Mouse (Mus musculus): ENCODE measurements around the gene Lta.

The Lta gene

DNA sequence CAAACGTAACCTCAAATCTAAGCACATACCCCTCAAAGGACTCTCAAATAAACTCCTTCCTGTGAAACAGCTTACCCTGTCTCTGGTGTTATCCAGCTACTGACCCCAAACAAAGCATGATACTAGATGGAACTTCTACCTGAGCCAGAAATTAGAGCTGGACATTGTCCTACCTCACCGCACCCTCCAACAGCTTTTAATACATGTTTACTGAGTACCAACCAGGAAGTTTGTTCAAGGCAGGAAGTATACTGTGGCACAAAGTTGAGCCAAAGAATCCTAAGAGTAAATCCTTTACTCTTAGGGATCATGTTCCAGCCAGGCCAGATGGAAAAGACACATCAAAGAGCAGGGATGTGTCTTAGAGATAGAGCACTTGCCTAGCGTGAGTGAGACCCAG lies 5.4 kb upstream of the Lta start:
- no peak for DNase-seq (ENCODE audit: low read depth, low spot score)

DNA sequence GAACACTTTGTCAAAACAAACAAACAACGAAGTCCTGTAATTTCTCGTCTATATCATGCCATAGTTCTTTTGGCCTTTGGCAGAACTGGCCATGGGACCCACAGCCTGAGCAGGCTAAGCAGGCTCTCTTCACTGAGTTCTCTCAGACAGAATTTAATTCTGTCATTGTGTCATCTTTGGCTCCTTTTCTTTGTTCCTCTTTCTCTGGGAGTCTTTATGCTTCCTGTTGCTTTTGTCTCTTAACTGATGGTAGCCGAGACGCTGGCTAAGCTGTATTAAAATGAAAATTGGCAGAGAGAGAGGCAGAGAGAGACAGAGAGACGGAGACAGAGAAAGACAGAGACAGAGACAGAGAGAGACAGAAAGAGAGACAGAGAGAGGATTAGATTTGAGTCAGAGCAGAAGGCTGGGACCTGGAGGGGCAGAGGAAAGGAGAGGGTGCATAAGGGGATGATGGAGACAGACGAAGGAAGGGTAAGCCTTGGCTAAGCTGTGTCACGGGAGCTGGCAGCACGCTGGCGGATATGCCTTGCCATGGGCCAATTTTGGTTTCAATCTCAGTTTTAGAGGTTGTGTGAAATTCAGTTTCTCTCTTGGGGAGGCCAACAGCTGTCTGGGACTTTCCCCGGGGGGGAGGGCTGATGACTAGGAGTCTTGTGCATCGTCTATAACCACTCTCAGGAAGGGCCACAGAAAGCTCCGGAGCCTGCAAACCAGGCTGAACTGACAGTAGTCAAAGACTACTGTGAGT lies 4.8 kb upstream of the Lta start:
- no peak for DNase-seq (ENCODE audit: low read depth, low spot score)

DNA sequence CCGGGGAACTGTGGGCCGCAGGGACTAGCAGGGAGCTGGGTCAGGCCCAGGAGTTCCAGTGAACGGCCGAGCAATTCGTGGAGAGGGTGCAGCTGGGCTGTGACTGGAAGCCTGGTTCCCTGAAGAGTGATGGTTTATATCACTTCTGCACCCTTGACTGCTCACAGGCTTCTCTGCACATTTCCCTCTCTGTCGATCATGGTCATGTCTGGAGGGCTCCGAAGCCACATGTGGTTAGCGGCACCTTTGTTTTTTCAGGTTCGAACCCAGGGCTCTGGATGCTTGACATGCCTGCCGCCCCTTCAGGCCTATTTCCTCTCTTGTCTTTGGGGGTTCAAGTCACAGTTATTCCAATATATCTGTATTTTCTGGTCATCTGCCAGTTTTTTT lies 224 bp upstream of the Lta start:
- DNase-seq (ENCODE audit: low read depth, low spot score), result no peak

DNA sequence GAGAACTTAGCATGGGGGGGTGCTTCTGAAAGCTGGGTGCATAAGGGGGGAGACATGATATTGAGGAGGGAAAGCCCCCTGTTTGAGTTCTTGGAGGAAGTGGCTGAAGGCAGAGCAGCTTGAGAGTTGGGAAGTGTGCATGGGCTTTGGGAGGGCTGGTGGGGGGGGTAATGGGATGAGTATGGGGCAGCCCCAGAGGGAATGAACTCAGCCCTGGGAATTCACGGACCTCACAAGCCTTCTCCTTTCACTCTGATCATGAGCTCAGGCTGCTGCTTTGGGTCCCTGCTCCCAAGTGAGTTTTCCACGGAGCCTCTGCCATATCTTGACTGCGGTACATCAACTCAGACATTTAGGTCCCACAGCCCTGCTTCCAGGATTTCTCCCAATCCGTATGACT lies 2.7 kb downstream of the Lta start:
- DNase-seq (ENCODE audit: low read depth, low spot score), result no peak

DNA sequence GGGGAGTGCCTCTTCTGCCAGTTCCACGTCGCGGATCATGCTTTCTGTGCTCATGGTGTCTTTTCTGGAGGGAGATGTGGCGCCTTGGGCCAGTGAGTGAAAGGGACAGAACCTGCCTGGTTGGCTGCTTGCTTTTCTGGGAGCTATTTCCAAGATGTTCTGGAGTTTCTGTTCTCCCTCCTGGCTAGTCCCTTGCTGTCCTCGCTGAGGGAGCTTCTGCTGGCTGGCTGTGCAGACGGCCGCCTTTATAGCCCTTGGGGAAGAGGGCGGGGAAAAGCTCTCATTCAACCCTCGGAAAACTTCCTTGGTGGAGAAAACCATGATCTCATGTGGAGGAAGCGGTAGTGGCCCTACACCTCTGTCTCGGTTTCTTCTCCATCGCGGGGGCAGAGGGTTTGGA lies 3.4 kb downstream of the Lta start, which contains the start of gene Tnf:
Tnf (minus strand) TSS at position 221 of the 400 bp plus-strand sequence.
- DNase-seq (ENCODE audit: low read depth, low spot score), result no peak

DNA sequence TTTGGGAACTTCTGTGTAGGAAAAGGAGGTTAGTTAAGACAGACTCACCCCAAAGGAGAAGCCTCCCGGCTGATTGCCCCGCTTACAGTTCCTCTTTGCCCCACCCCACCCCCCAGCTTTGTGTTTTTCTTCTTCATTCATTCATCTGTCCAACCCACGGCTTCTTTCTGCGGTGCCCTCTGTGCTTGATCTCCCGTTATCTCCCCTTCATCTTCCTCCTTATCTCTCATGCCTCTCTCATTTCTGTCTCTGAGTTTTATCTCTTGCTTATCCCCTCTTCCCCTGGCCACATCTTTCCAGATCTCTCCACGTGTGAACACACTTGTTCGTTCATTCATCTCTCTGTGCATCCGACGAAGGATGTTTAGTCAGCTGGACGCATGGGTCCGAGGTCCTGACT lies 4.0 kb downstream of the Lta start:
- DNase-seq (ENCODE audit: low read depth, low spot score), result no peak

DNA sequence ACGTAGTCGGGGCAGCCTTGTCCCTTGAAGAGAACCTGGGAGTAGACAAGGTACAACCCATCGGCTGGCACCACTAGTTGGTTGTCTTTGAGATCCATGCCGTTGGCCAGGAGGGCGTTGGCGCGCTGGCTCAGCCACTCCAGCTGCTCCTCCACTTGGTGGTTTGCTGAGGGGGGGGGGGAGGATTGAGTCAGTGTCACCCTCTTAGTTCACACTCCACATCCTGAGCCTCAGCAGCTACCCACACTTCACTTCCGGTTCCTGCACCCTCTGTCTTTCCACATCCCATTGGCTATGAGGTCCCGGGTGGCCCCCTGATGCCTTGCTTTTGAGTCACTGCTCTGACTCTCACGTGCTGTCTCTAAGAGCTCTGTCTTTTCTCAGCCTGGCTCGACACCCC lies 4.8 kb downstream of the Lta start:
- no peak for DNase-seq (ENCODE audit: low read depth, low spot score)

DNA sequence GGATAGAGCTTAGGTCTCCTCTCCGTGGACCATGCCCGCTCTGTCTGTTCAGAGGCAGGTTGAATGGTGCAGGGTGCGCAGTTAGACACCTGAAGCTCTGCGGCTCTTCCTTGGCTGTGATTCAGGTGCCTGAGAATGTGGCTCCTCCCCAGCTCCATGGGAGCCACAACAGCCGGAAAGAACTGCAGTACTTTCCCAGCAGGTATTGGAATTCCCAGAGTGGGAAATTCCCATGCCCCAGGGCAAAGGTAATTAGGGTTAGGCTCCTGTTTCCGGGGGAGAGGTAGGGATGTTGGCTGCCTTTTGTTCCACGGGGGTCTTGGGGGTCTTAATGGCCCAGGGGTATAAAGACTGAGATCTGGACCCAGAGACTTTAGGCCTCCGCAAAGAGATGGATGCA lies 6.2 kb downstream of the Lta start:
- DNase-seq (ENCODE audit: low read depth, low spot score), result peak; percentile 73

DNA sequence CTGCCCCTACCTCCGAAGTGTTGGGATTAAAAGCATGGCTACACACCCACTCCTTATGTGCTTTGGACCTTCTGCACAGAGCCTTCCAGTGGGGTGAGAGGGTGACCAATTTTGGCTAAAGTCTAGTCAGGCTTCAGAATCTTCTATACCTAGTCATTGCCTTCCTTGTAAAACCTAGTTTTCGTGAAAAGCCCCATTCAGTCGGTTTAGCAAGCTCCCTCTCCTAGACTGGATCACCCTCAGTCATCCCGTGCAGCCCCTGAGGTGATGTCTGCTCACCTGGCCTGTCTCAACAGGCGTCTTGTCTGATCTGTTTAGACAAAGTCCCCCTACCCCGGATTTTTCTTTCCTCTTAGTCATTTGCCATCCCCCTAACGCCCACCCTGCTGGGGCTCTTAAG lies 7.1 kb downstream of the Lta start:
- no peak for DNase-seq (ENCODE audit: low read depth, low spot score)

DNA sequence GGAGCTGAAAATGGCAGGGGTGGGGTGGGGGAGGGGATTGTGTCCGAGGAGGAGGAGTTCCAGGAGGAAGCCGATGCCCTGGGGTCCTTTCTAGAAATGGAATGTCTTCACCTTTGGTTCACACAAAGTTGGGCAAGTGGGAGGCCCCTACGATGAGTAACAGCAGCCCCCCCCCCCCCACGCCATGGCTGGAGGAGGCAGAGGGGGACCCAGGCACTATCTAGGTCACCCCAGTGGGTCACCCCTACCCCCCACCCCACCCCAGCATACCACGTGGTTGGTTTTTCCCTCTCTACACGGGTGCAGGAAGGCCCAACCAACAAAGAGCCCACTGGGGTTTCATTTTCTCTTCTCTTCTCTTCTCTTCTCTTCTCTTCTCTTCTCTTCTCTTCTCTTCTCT lies 8.0 kb downstream of the Lta start:
- no peak for DNase-seq (ENCODE audit: low read depth, low spot score)

DNA sequence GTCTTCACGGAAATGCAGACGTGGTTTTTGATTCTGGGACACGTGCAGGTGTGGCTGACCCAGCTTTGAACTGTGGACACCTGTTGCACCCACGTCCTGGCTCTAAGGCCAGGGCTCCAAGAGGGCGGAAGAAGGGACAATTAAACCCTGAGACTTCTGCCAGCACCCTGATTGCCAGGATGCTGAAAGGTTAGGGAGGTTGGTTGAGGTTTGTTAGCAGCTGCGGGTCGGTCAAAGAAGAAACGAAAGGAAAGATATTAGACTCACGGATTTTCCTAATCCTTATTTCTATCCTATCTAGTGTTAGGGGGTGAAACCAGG lies 8.9 kb downstream of the Lta start:
- no peak for DNase-seq (ENCODE audit: low read depth, low spot score)

DNA sequence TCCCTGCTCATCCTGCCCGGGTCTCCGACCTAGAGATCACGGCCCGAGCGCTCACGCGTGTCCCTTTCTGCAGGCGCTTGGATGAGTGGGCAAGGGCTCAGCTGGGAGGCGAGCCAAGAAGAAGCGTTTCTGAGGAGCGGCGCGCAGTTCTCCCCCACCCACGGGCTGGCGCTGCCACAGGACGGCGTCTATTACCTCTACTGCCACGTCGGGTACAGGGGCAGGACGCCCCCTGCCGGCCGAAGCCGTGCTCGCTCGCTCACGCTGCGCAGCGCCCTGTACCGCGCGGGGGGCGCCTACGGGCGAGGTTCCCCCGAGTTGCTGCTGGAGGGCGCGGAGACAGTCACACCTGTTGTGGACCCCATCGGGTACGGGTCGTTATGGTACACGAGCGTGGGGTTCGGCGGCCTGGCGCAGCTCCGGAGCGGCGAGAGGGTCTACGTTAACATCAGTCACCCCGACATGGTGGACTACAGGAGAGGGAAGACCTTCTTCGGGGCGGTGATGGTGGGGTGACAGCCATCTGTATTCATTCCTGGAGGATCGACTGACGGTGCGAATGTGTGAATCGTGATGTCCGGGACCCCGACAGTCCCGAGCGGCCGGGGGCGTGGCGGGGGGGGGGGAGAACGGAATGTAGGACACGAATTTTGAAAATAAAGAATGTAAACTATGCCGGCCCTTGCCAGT lies 9.4 kb downstream of the Lta start:
- peak; percentile 74 for DNase-seq (ENCODE audit: low read depth, low spot score)

DNA sequence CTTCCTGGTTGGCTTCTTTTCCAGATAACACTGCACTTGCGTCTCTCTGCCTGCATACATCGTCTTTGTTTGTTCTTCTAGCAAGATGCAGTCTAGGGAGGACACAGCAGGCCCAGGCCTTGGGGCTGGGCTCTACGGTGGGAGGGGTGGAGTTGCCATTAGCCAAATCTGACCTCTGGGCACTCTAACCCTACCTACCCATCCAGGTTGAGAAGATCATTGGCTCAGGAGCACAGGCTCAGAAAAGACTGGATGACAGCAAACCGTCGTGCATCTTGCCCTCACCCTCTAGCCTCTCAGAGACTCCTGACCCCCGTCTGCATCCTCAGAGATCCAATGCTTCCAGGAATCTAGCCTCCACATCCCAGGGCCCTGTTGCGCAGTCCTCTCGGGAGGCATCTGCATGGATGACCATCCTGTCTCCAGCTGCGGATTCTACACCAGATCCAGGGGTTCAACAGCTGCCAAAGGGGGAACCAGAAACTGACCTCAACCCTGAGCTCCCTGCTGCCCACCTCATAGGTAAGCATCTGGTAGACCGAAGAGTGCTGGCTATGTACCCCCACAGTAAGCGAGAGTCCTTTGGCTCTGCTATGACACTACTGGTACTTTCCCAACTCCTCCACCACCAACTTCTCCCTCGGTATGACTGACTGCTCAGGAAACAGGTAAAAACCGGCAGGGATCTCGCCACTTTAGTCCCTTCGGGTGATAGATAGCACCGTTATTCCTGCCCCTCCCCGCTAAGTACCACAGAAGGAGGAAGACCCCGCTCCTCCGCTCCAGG lies 10.1 kb downstream of the Lta start:
- DNase-seq (ENCODE audit: low read depth, low spot score), result no peak

DNA sequence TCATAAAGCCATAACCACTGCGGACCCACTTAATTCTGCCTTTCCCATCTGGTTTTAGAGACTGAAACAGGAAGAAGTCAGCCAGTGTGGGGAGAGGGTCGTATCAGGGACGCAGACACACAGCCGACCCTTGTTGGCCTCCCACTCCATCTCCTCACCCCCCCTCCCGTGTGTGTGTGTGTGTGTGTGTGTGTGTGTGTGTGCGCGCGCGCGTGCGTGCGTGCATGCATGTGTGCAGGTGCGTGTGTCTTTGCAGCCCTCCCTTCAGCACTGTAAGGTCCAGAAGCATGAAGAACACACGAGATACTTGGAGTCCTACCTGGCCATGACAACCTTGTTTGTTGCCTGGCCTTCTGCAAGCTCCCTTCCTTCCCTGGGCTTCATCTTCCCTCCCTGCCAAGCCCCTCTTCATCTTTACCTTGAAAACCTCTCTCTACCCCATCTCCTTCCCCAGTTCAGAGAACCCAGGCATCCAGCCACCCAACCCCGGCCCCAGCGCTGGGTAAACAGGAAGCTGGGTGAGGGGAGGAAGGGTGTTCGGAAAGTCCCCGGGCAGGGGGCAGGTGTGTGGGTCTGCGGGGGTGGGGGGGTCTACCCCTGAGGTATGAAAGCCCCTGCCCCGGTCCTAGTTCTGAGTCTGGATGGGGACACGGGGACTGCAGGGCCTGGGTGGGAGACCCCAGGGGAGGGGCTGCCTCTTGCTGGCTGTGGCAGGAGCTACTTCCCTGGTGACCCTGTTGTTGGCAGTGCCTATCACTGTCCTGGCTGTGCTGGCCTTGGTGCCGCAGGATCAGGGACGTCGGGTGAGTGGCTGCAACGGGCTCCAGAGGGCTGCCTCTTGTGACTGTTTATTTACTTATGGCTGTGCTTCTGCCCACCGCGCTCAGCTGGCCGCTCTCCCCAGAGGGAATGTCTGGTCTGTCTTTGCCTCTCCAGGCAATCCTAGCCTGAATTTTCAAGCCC lies 11.0 kb downstream of the Lta start, which contains the start of gene Ltb:
Ltb (plus strand) TSS at position 559 of the 963 bp plus-strand sequence.
- DNase-seq (ENCODE audit: low read depth, low spot score), result no peak

DNA sequence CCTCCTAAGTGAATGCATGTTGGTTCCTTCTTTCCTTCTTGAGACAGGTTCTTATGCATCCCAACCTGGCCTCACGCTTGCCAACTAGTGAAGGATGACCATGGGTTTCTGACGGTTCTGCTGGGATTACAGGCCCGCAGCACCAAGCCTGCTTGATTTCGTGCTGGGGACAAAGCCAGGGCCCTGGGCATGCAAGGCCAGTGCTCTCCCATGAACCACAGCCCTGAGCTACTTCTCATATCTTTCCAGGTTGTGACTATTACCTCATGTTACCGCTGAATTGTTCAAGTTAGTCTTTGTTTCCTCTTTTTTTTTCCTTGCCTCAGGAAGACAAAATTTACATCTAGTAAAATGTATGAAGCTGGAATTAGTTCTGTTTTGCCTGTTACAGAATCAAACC lies 12.2 kb downstream of the Lta start:
- no peak for DNase-seq (ENCODE audit: low read depth, low spot score)

DNA sequence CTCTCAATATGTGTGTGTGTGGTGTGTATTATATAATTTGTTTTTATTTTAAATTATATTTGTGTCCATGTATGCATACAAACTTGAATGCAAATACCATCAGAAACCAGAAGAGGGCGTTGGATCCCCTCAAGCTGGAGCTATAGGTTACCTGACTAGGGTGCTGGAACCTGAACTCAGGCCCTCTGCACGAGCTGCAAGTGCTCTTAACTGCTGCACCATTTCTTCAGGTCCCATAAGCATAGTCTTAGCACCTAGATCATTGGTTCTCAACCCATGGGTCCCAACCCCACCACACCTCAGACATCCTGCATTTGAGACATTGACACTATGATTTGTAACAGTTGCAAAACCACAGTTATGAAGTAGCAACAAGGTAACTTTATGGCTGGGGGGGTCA lies 13.4 kb downstream of the Lta start:
- peak; percentile 45 for DNase-seq (ENCODE audit: low read depth, low spot score)

DNA sequence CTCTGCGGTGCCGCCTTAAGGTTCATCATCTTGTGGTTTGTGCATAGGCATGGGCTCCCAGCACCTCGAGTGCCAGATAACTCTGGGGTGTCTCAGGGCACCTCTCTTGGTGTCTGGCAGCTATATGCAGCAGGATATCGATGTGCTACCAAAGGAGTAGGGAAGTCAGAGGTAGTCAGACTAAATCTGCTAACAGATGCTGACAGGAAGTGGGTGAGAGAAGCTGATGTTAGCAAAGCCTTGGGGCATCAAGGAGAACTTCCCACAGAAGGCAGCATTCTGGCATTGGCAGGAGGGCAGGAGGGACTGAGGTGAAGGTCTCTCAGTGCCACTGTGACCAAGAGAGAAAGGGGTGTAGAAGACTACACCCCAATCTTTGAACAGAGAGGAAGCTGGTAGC lies 15.1 kb downstream of the Lta start:
- DNase-seq (ENCODE audit: low read depth, low spot score), result no peak

DNA sequence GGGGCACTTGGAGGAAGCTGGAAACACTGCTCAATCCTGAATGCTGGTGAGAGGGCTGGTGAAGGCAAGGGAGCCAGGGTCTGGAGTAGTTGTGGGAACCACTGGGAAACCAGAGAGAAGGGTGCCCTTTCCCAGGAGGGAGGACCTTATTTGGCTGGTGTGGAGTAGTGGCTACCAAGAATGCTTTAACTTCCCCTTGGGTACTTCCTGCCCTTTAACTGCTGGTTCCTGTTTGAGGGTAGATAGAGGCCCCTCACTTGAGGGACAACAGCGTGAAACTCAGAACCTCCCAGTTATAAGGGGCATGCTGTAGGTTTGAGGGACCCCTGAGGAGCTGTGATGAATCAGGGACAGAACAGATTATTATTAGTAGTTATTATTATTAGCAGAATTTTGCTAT lies 16.0 kb downstream of the Lta start:
- no peak for DNase-seq (ENCODE audit: low read depth, low spot score)

DNA sequence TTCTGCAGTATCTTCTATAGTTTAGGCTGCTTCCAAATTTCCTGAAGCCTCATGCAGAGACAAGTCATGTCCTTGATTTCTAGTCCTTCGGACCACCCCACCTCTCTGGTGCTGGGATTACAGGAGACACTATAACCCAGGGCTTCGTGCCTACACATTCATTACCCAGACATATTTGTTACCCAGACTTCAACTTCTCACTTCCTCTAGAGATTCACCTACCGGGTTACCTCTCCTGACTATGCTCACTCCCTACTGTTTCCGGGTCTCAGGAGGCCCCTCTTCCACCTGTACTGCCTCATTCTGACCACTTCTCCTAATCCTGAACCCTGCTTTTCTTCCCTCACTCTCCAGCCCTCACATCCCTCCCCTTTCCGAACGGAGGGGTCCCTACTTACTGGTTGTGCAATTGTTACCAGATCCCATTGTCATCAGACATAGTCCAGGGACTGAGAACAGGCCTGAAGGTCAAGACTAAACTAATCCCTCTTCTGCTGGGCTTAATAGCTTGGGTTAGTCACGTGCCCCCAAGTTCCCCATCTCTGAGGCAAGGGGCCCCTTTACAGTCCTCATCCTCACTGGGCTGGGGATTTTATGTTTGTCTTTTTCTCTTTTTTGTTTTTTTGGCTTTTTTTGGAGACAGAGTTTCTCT lies 17.1 kb downstream of the Lta start, which contains the start of gene Lst1:
Lst1 (minus strand) TSS at position 481 of the 652 bp plus-strand sequence.
- no peak for DNase-seq (ENCODE audit: low read depth, low spot score)

DNA sequence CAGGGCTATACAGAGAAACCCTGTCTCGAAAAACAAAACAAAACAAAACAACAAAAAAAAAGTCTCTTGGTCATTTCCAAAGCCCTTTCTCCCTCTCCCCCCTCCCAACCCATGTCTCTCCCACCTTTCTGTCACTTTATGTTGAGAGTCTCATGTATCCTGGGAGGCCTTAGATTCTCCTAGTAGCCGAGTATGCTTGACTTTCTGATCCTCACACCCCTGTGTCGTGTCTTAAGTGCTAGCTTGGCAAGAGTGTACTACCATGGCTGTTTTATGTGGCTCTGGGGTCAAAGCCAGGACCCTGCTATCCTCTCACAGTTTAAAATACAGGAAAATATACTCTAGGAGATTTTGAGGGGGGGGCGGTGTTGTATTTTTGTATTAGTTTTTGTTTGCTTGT lies 17.8 kb downstream of the Lta start:
- no peak for DNase-seq (ENCODE audit: low read depth, low spot score)

DNA sequence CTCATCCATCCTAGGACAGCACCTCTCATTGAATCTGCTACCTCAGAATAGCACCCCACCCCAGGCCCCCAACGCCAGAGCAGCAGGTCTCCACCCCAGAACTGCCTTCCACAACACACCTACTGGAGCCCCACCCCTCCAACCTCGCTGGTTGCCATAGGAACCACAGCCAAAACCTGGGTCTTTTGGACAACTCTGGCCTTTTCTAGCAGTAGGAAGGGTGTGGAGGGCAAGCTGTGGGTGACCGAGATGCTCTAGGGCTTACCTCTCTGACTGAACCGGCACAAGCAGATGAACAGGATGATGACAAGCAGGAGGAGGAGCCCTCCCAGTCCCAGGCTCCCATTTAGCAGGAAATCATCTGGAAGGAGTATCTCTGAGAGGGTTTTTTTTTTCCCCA lies 18.5 kb downstream of the Lta start:
- peak; percentile 98 for DNase-seq (ENCODE audit: low read depth, low spot score)

All from R1 (cell line).